Mouse (Mus musculus) ovary, adult 18-20 months (tissue): ENCODE data around the gene 9330182O14Rik.

Experiments
- DNase-seq: peaks from one replicate; pipeline ENCODE4 v3.0.0; 2022; ENCODE audit warnings: low spot score, mixed read lengths

Gene 9330182O14Rik

GRCm38 (mm10) chr15:40134152-40134792, at the start of gene 9330182O14Rik:
Gene 9330182O14Rik (plus strand): TSS chr15:40134365.
- DNase-seq = no peak

- DNase-seq = no peak
Observed at GRCm38 (mm10) chr15:40103304-40103703, 30.9 kb upstream of the 9330182O14Rik start.

GRCm38 (mm10) chr15:40105712-40106111, 28.5 kb upstream of the 9330182O14Rik start:
- no peak for DNase-seq

GRCm38 (mm10) chr15:40113888-40114576, 20.1 kb upstream of the 9330182O14Rik start:
- no peak for DNase-seq

- DNase-seq = no peak
Observed at GRCm38 (mm10) chr15:40114600-40115271, 19.4 kb upstream of the 9330182O14Rik start.

- DNase-seq = no peak
Observed at GRCm38 (mm10) chr15:40116396-40116795, 17.8 kb upstream of the 9330182O14Rik start.

GRCm38 (mm10) chr15:40124211-40124953, 9.8 kb upstream of the 9330182O14Rik start:
- no peak for DNase-seq

- DNase-seq = no peak
Observed at GRCm38 (mm10) chr15:40129496-40129895, 4.7 kb upstream of the 9330182O14Rik start.

GRCm38 (mm10) chr15:40130880-40131478, 3.2 kb upstream of the 9330182O14Rik start:
- DNase-seq = peak; percentile 29

GRCm38 (mm10) chr15:40132408-40132807, 1.8 kb upstream of the 9330182O14Rik start:
- no peak for DNase-seq

GRCm38 (mm10) chr15:40144221-40144620, 10.1 kb downstream of the 9330182O14Rik start:
- DNase-seq = no peak

GRCm38 (mm10) chr15:40157683-40158082, 23.5 kb downstream of the 9330182O14Rik start:
- no peak for DNase-seq

GRCm38 (mm10) chr15:40166560-40167275, 32.6 kb downstream of the 9330182O14Rik start:
- no peak for DNase-seq

- no peak for DNase-seq
Observed at GRCm38 (mm10) chr15:40167276-40168139, 33.3 kb downstream of the 9330182O14Rik start.

GRCm38 (mm10) chr15:40168140-40168688, 34.0 kb downstream of the 9330182O14Rik start:
- no peak for DNase-seq

- no peak for DNase-seq
Observed at GRCm38 (mm10) chr15:40169061-40169460, 34.9 kb downstream of the 9330182O14Rik start.

- DNase-seq = no peak
Observed at GRCm38 (mm10) chr15:40169705-40170104, 35.5 kb downstream of the 9330182O14Rik start.

GRCm38 (mm10) chr15:40179423-40179822, 45.3 kb downstream of the 9330182O14Rik start:
- no peak for DNase-seq

- no peak for DNase-seq
Observed at GRCm38 (mm10) chr15:40187017-40187416, 52.9 kb downstream of the 9330182O14Rik start.
